Mouse (Mus musculus) mouse trophoblast stem cell (cell line): ENCODE measurements around the gene Tspan5.

ENCODE experiments used
- in situ Hi-C, 2 experiments: fragments of 300-500 bp; cut with MseI, MboI; formaldehyde crosslinking; loops; 2 replicates in 1 of 2; 3 replicates in 1 of 2; pipeline ENCODE4 v1.15.1; 2025

Gene Tspan5

GRCm38 (mm10) chr3:138807795-138808194 is 65.8 kb downstream of the Tspan5 start:
- in situ Hi-C loops, result no loop called here

- in situ Hi-C loops, result no loop called here
Measured at GRCm38 (mm10) chr3:138809509-138809908, 67.5 kb downstream of the Tspan5 start.

GRCm38 (mm10) chr3:138812565-138812964 is 70.6 kb downstream of the Tspan5 start:
- in situ Hi-C loops, result no loop called here

- in situ Hi-C loops, result no loop called here
Measured at GRCm38 (mm10) chr3:138813139-138813810, 71.3 kb downstream of the Tspan5 start.

GRCm38 (mm10) chr3:138814457-138814856 is 72.5 kb downstream of the Tspan5 start:
- in situ Hi-C loops, result no loop called here

GRCm38 (mm10) chr3:138815127-138815837 is 73.3 kb downstream of the Tspan5 start:
- in situ Hi-C loops, result no loop called here

GRCm38 (mm10) chr3:138816888-138817656 is 75.1 kb downstream of the Tspan5 start:
- in situ Hi-C loops, result no loop called here

- in situ Hi-C loops, result no loop called here
Measured at GRCm38 (mm10) chr3:138819862-138820261, 77.9 kb downstream of the Tspan5 start.

- in situ Hi-C loops, result no loop called here
Measured at GRCm38 (mm10) chr3:138820296-138820695, 78.3 kb downstream of the Tspan5 start.

GRCm38 (mm10) chr3:138821886-138822445 is 80.0 kb downstream of the Tspan5 start:
- in situ Hi-C loops, result no loop called here

GRCm38 (mm10) chr3:138823857-138824256 is 81.9 kb downstream of the Tspan5 start:
- in situ Hi-C loops, result no loop called here

GRCm38 (mm10) chr3:138825296-138825695 is 83.3 kb downstream of the Tspan5 start:
- in situ Hi-C loops, result no loop called here

GRCm38 (mm10) chr3:138826243-138826800 is 84.3 kb downstream of the Tspan5 start:
- in situ Hi-C loops, result no loop called here

GRCm38 (mm10) chr3:138832827-138833517 is 91.0 kb downstream of the Tspan5 start:
- in situ Hi-C loops, result no loop called here

GRCm38 (mm10) chr3:138834174-138834573 is 92.2 kb downstream of the Tspan5 start:
- in situ Hi-C loops, result no loop called here

- in situ Hi-C loops, result no loop called here
Measured at GRCm38 (mm10) chr3:138836937-138837336, 94.9 kb downstream of the Tspan5 start.

- in situ Hi-C loops, result no loop called here
Measured at GRCm38 (mm10) chr3:138837651-138838050, 95.7 kb downstream of the Tspan5 start.

GRCm38 (mm10) chr3:138839656-138840055 is 97.7 kb downstream of the Tspan5 start:
- in situ Hi-C loops, result no loop called here

- in situ Hi-C loops, result no loop called here
Measured at GRCm38 (mm10) chr3:138841288-138841687, 99.3 kb downstream of the Tspan5 start.

GRCm38 (mm10) chr3:138843180-138843579 is 101.2 kb downstream of the Tspan5 start:
- in situ Hi-C loops, result no loop called here

- in situ Hi-C loops, result no loop called here
Measured at GRCm38 (mm10) chr3:138843641-138844040, 101.6 kb downstream of the Tspan5 start.
